Mouse (Mus musculus) cerebral cortex, adult 2 months (tissue): ENCODE data around the gene Cldn19.

ENCODE experiments used
- WGBS: fragments of 180-500 bp; shearing (Covaris S2); methylation state at CpG from one replicate; pipeline ENCODE4 v1.1.7; 2018; 5-methylcytosine and 5-hydroxymethylcytosine counted together

Cldn19 gene

GRCm38 (mm10) chr4:119252025-119252808 lies 3.0 kb upstream of the Cldn19 start:
- 82% methylated on average over 7 of the region's 7 CpGs for WGBS

GRCm38 (mm10) chr4:119254012-119254618 lies 1.1 kb upstream of the Cldn19 start:
- WGBS = 32% methylated on average over 9 of the region's 9 CpGs

- 87% methylated on average over 6 of the region's 6 CpGs for WGBS
Measured at GRCm38 (mm10) chr4:119257083-119257482, 1.9 kb downstream of the Cldn19 start.

GRCm38 (mm10) chr4:119259344-119260254 lies 4.4 kb downstream of the Cldn19 start:
- WGBS = 91% methylated on average over 15 of the region's 15 CpGs

- WGBS = 73% methylated on average over 7 of the region's 7 CpGs
Measured at GRCm38 (mm10) chr4:119261087-119261713, 6.0 kb downstream of the Cldn19 start.

- 89% methylated on average over 5 of the region's 5 CpGs for WGBS
Measured at GRCm38 (mm10) chr4:119262483-119262882, 7.3 kb downstream of the Cldn19 start.

- WGBS = 68% methylated on average over 3 of the region's 3 CpGs
Measured at GRCm38 (mm10) chr4:119263459-119263858, 8.2 kb downstream of the Cldn19 start.

GRCm38 (mm10) chr4:119266606-119267005 lies 11.4 kb downstream of the Cldn19 start:
- WGBS = 75% methylated on average over 13 of the region's 13 CpGs

GRCm38 (mm10) chr4:119274627-119275026 lies 19.4 kb downstream of the Cldn19 start:
- WGBS = 75% methylated on average over 1 of the region's 1 CpGs

GRCm38 (mm10) chr4:119275226-119275625 lies 20.0 kb downstream of the Cldn19 start:
- WGBS = 49% methylated on average over 2 of the region's 2 CpGs

GRCm38 (mm10) chr4:119275726-119276125 lies 20.5 kb downstream of the Cldn19 start:
- WGBS = 66% methylated on average over 2 of the region's 2 CpGs

- WGBS = 84% methylated on average over 15 of the region's 15 CpGs
Measured at GRCm38 (mm10) chr4:119278784-119279183, 23.6 kb downstream of the Cldn19 start.

GRCm38 (mm10) chr4:119284861-119285260 lies 29.6 kb downstream of the Cldn19 start:
- WGBS = 82% methylated on average over 1 of the region's 1 CpGs

GRCm38 (mm10) chr4:119285336-119285735 lies 30.1 kb downstream of the Cldn19 start:
- 58% methylated on average over 2 of the region's 2 CpGs for WGBS

- 63% methylated on average over 1 of the region's 1 CpGs for WGBS
Measured at GRCm38 (mm10) chr4:119291921-119292320, 36.7 kb downstream of the Cldn19 start.

- under 1% methylated on average over 24 of the region's 24 CpGs for WGBS
Measured at GRCm38 (mm10) chr4:119292771-119293573, 37.8 kb downstream of the Cldn19 start.

- under 1% methylated on average over 44 of the region's 80 CpGs for WGBS
Measured at GRCm38 (mm10) chr4:119293574-119294258, 38.5 kb downstream of the Cldn19 start.

GRCm38 (mm10) chr4:119294415-119295133 lies 39.4 kb downstream of the Cldn19 start, which contains the start of gene Ybx1:
TSS of gene Ybx1 (minus strand) at chr4:119294604.
- under 1% methylated on average over 60 of the region's 61 CpGs for WGBS

GRCm38 (mm10) chr4:119295134-119295453 lies 39.9 kb downstream of the Cldn19 start:
- WGBS = 4% methylated on average over 6 of the region's 6 CpGs

- 83% methylated on average over 2 of the region's 2 CpGs for WGBS
Measured at GRCm38 (mm10) chr4:119297361-119297760, 42.1 kb downstream of the Cldn19 start.
